Mouse (Mus musculus) C2C12 (cell line): Measurements from ENCODE around the gene Sstr1. TPM values are rescaled to one million over a fixed set of nuclear protein-coding genes. Genes with fewer than 3 reads are reported as not detected.

ENCODE experiments used
- H3K27me3 ChIP-seq: one replicate; pipeline ENCODE4 v1.6.1; 2011; ENCODE audit not compliant: control insufficient read depth, insufficient read depth, insufficient read length
- H3K36me3 ChIP-seq: one replicate; pipeline ENCODE4 v1.6.1; 2011; ENCODE audit not compliant: control insufficient read depth, insufficient read depth
- H3K4me3 ChIP-seq: one replicate; pipeline ENCODE4 v1.5.1; 2011; ENCODE audit warnings: mild to moderate bottlenecking, control low read depth; ENCODE audit not compliant: poor library complexity, insufficient read depth, severe bottlenecking
- H3K79me2 ChIP-seq: one replicate; pipeline ENCODE4 v1.6.1; 2011; ENCODE audit not compliant: control insufficient read depth, insufficient read depth
- H3K79me3 ChIP-seq: one replicate; pipeline ENCODE4 v1.6.1; 2011; ENCODE audit warnings: low read depth, control low read depth
- H3ac ChIP-seq: one replicate; pipeline ENCODE3; 2011; ENCODE audit warnings: low read depth; ENCODE audit not compliant: control insufficient read depth, insufficient read length
- CEBPB ChIP-seq: IDR thresholded peaks from one replicate; pipeline ENCODE4 v1.6.1; 2011; ENCODE audit warnings: low read depth, mild to moderate bottlenecking, control low read depth, moderate library complexity
- CTCF ChIP-seq: IDR thresholded peaks from one replicate; pipeline ENCODE4 v1.5.1; 2011; ENCODE audit not compliant: control insufficient read depth, insufficient read depth, insufficient read length
- FOSL1 ChIP-seq: IDR thresholded peaks from one replicate; pipeline ENCODE4 v1.8.0; 2011; ENCODE audit warnings: mild to moderate bottlenecking, low read length; ENCODE audit not compliant: poor library complexity, insufficient read depth, severe bottlenecking
- MAX ChIP-seq: IDR thresholded peaks from one replicate; pipeline ENCODE4 v1.6.1; 2011; ENCODE audit warnings: mild to moderate bottlenecking, control low read depth
- MYOD1 ChIP-seq: IDR thresholded peaks from one replicate; pipeline ENCODE4 v1.6.1; 2011; ENCODE audit warnings: low read depth; ENCODE audit not compliant: control insufficient read depth, insufficient read length
- MYOG ChIP-seq: IDR thresholded peaks from one replicate; pipeline ENCODE4 v1.6.1; 2011; ENCODE audit not compliant: control insufficient read depth, insufficient read length; ENCODE audit errors: extremely low read depth
- USF1 ChIP-seq: IDR thresholded peaks from one replicate; pipeline ENCODE4 v1.6.1; 2011; ENCODE audit warnings: low read depth, mild to moderate bottlenecking, control low read depth, moderate library complexity
- polyA plus RNA-seq: library from polyadenylated mRNA; unstranded; fragments of >200 nt; fragmentation: generic; extraction: Trizol; gene quantifications from one replicate; pipeline ENCODE4 v1.2.1, GENCODE M21; 2012; ENCODE audit warnings: missing spikeins

Sstr1 gene
- polyA plus RNA-seq, 1 experiment, result not detected

DNA sequence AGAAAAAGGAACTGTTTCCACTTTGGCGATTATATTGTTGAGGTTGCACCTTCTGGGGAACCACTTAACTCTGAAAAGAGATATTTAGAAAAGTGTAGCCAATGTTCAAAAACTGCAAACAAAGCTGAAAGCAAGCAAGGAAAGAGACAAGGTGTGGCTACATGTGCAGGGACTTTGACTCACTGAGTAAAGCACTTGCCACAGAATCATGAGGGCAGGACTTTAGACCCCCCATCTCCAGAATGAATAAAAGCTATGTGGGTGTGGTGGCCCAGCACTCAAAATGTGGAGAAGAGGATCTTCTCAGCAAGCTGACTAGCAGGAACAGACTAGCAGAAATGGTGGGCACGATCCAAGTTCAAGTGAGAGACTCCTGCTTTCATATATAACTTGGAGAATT, 20.9 kb downstream of the Sstr1 start:
- Histone ChIP-seq H3K27me3 (no peaks in the 10 kb centered on the region), H3K79me3 (no peaks in the 10 kb centered on the region), H3K4me3 (no peak overlapping the region), H3K36me3 (no peaks in the 10 kb centered on the region), H3K79me2 (no peaks in the 10 kb centered on the region), H3ac (no peak overlapping the region)
- no peak for TF ChIP-seq CTCF
- no peak for TF ChIP-seq USF1
- no peak for TF ChIP-seq FOSL1

GRCm38 (mm10) chr12:58251901-58252300, 40.3 kb downstream of the Sstr1 start:
- H3K79me3 ChIP-seq, result no peaks in the 10 kb centered on the region

More at GRCm38 (mm10) chr12:58251901-58252300, 40.3 kb downstream of the Sstr1 start:
- Histone ChIP-seq H3ac (no peak overlapping the region), H3K27me3 (no peaks in the 10 kb centered on the region), H3K4me3 (no peak overlapping the region), H3K36me3 (no peaks in the 10 kb centered on the region), H3K79me2 (no peaks in the 10 kb centered on the region)
- TF ChIP-seq FOSL1, result no peak
- TF ChIP-seq MYOG, result no peak
- TF ChIP-seq CEBPB, result no peak
- TF ChIP-seq MAX, result no peak
- TF ChIP-seq MYOD1, result no peak
- TF ChIP-seq CTCF, result no peak
- no peak for TF ChIP-seq USF1

Other genes starting within 250 kb of the Sstr1 start
- not detected for gene Clec14a, start 57.5 kb downstream of the Sstr1 start, polyA plus RNA-seq